Mouse (Mus musculus): ENCODE measurements at regions not wholly inside any gene's neighbourhood (a gene's known extent, or its start where the extent isn't known, plus 50 kb on each side); places are given as distances from the start of the nearest gene placed in this dataset.

DNA sequence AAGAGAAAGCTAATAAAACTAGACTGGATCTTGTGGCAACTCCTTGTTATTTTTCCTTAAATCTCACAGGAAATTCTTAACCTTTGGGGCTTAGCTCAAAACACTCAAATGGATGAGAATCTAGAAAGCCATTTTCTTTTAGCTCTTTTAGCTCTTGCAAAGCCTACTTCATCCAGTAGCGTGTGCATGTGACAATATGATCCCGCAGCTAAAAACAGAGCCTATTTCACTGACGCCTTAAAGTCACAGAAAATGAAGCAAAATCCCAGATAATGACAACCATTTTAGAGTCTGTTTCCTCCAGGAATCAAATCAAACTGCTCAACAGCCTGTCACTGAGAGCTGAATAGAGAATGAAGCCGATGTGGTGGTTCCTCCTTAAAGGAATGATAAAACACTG, 185.1 kb upstream of the Stxbp5 start:
- TF ChIP-seq CTCF (IDR thresholded peaks at IDR 0.05; ENCODE audit: borderline replicate concordance, insufficient read depth, low read depth, low read length) (no peak), POLR2A (IDR thresholded peaks at IDR 0.05; ENCODE audit: borderline replicate concordance, insufficient read depth, low read length) (no peak)

Measured in cerebellum, adult 2 months (tissue).